Mouse (Mus musculus): ENCODE results near the gene Rasgef1b.

DNA sequence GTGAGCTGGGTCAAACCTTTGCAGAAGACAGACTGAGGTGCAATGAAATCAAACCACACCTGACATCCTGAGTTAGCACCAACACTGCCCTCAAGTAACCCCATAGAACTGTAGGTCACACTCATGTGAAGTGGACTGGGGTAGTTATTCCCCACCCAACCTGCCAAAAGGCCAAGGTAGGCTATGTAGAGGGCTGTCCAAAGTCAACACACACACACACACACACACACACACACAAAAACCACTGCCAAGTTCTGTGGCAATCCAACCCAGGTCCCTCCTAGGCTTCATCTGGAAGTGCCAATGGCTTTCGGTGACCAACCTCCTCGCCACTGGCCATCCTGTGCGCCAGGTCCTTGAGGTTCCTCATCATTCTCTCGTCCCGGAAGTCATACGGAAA lies 488.4 kb downstream of the Rasgef1b start:
- TF ChIP-seq CTCF (conservative IDR thresholded peaks at IDR 0.05; ENCODE audit: insufficient read depth, insufficient read length, low read depth, low read length) (no peak), POLR2A (IDR thresholded peaks at IDR 0.05; ENCODE audit: low read depth, low read length) (no peak)
